Mouse (Mus musculus) hindbrain, embryonic 13.5 days (tissue): Measurements from ENCODE around the gene Irf2. TPM values are rescaled to one million over a fixed set of nuclear protein-coding genes. Genes with fewer than 3 reads are reported as not detected.

Experiments
- ATAC-seq: fragments of 200-750 bp; cut with Nextera tagmentation; 2 replicates; pipeline ENCODE4 v1.8.0; 2017; ENCODE audit warnings: moderate TSS enrichment; ENCODE audit not compliant: low FRiP score
- H3K27ac ChIP-seq: fragments of 300-500 bp; sonication (generic); 2 replicates; pipeline ENCODE4 v1.5.1; 2015; ENCODE audit warnings: inconsistent platforms, mild to moderate bottlenecking, moderate library complexity
- H3K27me3 ChIP-seq: fragments of 300-500 bp; sonication (generic); 2 replicates; pipeline ENCODE4 v1.6.1; 2015; ENCODE audit warnings: mild to moderate bottlenecking, inconsistent platforms
- H3K36me3 ChIP-seq: fragments of 300-500 bp; sonication (generic); 2 replicates; pipeline ENCODE4 v1.6.1; 2015; ENCODE audit warnings: mild to moderate bottlenecking, inconsistent platforms
- H3K4me1 ChIP-seq: fragments of 300-500 bp; sonication (generic); replicated peaks from 2 replicates; pipeline ENCODE4 v1.6.1; 2015; ENCODE audit warnings: inconsistent platforms
- H3K4me2 ChIP-seq: fragments of 300-500 bp; sonication (generic); 2 replicates; pipeline ENCODE4 v1.6.1; 2015; ENCODE audit warnings: inconsistent platforms, mild to moderate bottlenecking, moderate library complexity
- H3K4me3 ChIP-seq: fragments of 300-500 bp; sonication (generic); 2 replicates; pipeline ENCODE4 v1.5.1; 2015; ENCODE audit warnings: mild to moderate bottlenecking, inconsistent platforms
- H3K9ac ChIP-seq: fragments of 300-500 bp; sonication (generic); 2 replicates; pipeline ENCODE4 v1.6.1; 2015; ENCODE audit warnings: mild to moderate bottlenecking, inconsistent platforms
- H3K9me3 ChIP-seq: fragments of 300-500 bp; sonication (generic); 2 replicates; pipeline ENCODE4 v1.6.1; 2016; ENCODE audit warnings: inconsistent platforms
- WGBS: fragments of 180-500 bp; shearing (Covaris S2); methylation state at CpG from one replicate; pipeline ENCODE4 v1.1.7; 2015; 5-methylcytosine and 5-hydroxymethylcytosine counted together
- polyA plus RNA-seq: library from polyadenylated mRNA; unstranded; fragments of >200 nt; fragmentation: Nextera tagmentation; extraction: Ambion mirVana; gene quantifications from 2 replicates; pipeline ENCODE4 v1.2.1, GENCODE M21; 2015

Irf2 gene
- polyA plus RNA-seq, 1 experiment from 2014 or later: 9.3 TPM

DNA sequence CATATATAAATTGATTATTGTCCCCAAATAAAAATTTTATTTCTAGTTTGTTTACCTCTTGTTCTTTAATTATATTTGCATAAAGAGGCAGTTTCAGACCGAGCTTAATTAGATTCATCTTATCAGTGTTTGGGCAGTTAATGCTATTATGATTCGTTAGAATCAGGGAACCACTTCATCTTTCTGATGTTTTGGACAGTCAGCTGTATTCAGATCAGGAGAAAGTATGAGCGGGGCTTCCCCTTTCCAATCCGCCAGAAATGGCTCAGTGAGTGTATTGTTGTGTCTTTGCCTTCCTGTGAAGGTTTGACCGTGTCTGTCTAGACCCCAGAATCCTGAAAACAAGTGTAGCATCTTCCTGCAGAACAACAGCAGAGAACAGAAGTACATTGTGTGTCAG lies 97.4 kb downstream of the Irf2 start:
- no peaks in the 10 kb centered on the region for H3K4me1 ChIP-seq
- H3K27me3 ChIP-seq: no peaks in the 10 kb centered on the region
- ATAC-seq: no peak
- H3K9ac ChIP-seq: no peak overlapping the region
- H3K36me3 ChIP-seq: peaks cover 12% of the 10 kb centered on the region; the same call in 1 of the 2 replicates
- no peak overlapping the region for H3K4me3 ChIP-seq
- no peak overlapping the region for H3K27ac ChIP-seq
- H3K4me2 ChIP-seq: no peak overlapping the region
- WGBS: 80% methylated on average over 5 of the region's 5 CpGs
- no peaks in the 10 kb centered on the region for H3K9me3 ChIP-seq

DNA sequence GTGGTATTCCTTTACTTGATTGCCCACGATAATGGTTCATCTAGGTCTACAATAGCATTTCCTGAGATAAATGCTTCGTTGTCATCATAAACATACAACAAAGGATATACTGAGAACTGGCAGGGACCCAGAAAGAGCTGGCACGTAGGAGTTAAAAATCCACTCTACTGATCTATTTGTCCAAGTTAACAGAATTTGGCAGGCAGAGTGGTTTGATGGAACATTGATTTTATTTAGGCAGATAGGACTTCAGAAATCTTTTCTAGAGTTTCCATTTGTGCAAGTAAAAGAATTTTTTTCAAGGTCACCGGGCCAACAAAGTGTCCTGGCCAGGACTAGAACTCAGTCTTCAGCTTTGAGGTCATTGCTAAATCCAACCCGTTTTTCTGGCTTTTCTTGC lies 98.5 kb downstream of the Irf2 start:
- Histone ChIP-seq H3K27ac (no peak overlapping the region), H3K9me3 (no peaks in the 10 kb centered on the region), H3K36me3 (peaks cover 12% of the 10 kb centered on the region; the same call in 1 of the 2 replicates), H3K9ac (no peak overlapping the region), H3K27me3 (no peaks in the 10 kb centered on the region), H3K4me1 (no peaks in the 10 kb centered on the region), H3K4me3 (no peak overlapping the region), H3K4me2 (no peak overlapping the region)
- no peak for ATAC-seq
- WGBS: 89% methylated on average over 5 of the region's 5 CpGs

DNA sequence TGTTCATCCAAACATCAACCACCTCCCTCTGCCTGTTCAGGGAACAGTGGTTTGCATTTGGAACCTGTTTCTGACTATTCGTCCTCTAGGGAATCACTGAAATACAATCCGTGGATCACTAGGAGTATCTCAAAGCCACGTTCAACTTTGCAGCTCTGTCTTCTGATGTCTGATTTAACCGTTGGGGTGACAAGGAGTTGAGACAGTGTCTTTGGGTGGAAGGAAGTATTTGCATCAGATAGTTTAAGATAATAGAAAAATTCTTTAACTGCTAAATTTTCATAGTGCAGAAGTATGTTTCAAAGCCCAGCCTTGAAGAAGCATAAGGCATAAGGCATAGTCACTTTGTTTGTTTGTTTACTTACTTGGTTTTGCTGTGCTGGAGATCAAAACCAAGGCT lies 100.9 kb downstream of the Irf2 start:
- H3K9ac ChIP-seq: no peak overlapping the region
- 88% methylated on average over 4 of the region's 4 CpGs for WGBS

DNA sequence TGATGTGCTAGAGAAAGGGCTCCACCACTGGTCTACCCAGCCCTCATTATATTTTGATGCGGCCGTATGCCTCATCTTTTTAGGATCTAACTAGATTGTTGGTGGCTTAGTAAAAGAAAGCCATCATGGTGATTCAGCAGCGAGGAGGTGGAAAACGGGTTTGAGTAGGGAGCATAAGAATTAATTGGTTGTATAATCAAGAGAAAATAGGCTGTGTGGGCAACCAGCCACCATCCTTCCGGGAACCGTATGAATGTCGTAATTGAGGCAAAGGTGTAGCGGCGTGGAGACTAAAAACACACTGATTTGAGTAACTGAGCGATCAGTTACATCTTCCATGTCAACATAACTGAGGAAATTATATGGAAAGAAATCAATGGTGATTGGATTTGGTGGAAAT lies 101.3 kb downstream of the Irf2 start:
- Histone ChIP-seq H3K27me3 (no peaks in the 10 kb centered on the region), H3K27ac (no peak overlapping the region), H3K4me1 (no peaks in the 10 kb centered on the region), H3K4me2 (no peak overlapping the region), H3K4me3 (no peak overlapping the region), H3K9me3 (no peaks in the 10 kb centered on the region), H3K9ac (no peak overlapping the region), H3K36me3 (peaks cover 15% of the 10 kb centered on the region)
- no peak for ATAC-seq
- 88% methylated on average over 10 of the region's 10 CpGs for WGBS

More for the DNA sequence above, 100.9 kb downstream of the Irf2 start:
- H3K4me1 ChIP-seq: no peaks in the 10 kb centered on the region
- peaks cover 12% of the 10 kb centered on the region; the same call in 1 of the 2 replicates for H3K36me3 ChIP-seq
- H3K27ac ChIP-seq: no peak overlapping the region
- no peak for ATAC-seq
- H3K9me3 ChIP-seq: no peaks in the 10 kb centered on the region
- no peaks in the 10 kb centered on the region for H3K27me3 ChIP-seq
- no peak overlapping the region for H3K4me2 ChIP-seq
- H3K4me3 ChIP-seq: no peak overlapping the region

DNA sequence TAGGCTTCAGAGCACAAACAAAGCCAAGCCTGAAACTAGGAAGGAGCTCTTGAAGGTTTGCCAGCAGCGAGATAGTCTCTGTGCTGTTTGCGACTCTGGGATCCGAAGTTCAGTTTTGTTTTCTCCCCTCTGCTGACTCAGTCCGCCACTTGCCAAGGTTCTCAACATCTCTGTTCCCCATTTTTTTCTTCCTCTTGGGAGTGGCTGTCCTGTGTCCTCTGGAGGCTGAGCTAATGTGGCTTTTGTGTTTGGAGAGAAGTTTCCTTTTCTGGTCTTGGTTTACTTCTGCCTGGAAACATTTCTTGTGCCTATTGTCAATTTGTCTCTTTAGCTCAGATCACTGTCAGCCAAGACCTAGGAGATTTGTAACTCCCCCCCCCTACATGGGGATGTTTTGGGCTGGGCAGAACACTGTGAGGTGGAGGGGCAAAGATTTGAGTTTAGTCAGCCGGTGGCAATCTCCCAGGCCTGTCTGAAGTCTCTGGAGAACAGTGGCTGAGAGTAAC lies 103.2 kb downstream of the Irf2 start:
- WGBS: 71% methylated on average over 5 of the region's 5 CpGs
- no peaks in the 10 kb centered on the region for H3K27me3 ChIP-seq
- peaks cover 27% of the 10 kb centered on the region for H3K36me3 ChIP-seq
- no peaks in the 10 kb centered on the region for H3K4me1 ChIP-seq
- H3K4me3 ChIP-seq: no peak overlapping the region
- no peaks in the 10 kb centered on the region for H3K9me3 ChIP-seq
- H3K9ac ChIP-seq: no peak overlapping the region
- H3K4me2 ChIP-seq: no peak overlapping the region
- peak overlapping the region; percentile 19; the same call in 1 of the 2 replicates for H3K27ac ChIP-seq
- ATAC-seq: no peak

DNA sequence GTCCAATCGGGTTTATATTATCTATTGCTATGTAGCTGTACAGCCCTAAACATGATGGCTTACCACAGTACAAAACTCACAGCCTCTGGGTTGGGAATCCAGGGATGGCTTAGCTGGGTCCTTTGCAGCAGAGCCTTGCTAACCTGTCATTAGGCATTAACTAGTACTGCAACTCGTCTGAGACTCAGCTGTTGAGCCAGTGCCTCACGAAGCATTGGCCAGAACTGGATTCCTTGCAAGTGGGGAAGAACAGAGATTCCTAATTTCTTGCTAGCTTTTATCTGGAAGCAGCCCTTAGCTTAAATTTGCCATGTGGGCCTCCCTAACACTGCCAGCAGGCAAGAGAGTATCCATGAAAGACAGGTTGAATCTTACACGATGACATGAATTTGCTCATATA lies 104.3 kb downstream of the Irf2 start:
- Histone ChIP-seq H3K36me3 (peaks cover 25% of the 10 kb centered on the region), H3K4me3 (no peak overlapping the region), H3K27me3 (no peaks in the 10 kb centered on the region), H3K9ac (no peak overlapping the region), H3K4me1 (no peaks in the 10 kb centered on the region), H3K27ac (no peak overlapping the region), H3K4me2 (no peak overlapping the region), H3K9me3 (no peaks in the 10 kb centered on the region)
- WGBS: 89% methylated on average over 4 of the region's 4 CpGs
- no peak for ATAC-seq

DNA sequence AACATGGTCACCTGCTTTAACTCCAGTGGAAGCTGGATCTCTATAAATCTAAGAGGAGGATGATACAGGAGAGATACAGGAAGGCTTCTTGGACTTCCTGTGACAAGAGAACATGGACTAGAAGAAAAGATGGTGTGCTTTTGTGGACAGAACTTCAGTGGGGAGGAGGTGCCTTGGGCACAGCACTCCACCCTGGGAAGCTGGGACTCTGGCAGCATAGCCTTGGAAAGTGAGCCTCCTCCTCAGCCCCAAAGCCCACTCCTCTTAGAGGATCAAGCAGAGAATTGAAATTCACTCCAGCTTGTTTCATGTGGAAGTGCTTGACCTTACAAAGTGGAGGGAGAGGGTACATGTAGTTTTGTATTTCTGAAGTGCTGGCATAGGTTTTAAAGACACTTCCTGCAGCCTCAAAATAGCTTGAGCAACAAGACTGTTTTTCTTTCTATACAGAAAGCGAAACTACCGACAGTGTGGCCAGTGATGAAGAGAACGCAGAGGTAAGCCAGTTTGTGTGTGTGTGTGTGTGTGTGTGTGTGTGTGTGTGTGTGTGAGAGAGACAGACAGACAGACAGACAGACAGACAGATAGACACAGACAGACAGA lies 104.9 kb downstream of the Irf2 start:
- 90% methylated on average over 3 of the region's 3 CpGs for WGBS
- no peak overlapping the region for H3K27ac ChIP-seq

DNA sequence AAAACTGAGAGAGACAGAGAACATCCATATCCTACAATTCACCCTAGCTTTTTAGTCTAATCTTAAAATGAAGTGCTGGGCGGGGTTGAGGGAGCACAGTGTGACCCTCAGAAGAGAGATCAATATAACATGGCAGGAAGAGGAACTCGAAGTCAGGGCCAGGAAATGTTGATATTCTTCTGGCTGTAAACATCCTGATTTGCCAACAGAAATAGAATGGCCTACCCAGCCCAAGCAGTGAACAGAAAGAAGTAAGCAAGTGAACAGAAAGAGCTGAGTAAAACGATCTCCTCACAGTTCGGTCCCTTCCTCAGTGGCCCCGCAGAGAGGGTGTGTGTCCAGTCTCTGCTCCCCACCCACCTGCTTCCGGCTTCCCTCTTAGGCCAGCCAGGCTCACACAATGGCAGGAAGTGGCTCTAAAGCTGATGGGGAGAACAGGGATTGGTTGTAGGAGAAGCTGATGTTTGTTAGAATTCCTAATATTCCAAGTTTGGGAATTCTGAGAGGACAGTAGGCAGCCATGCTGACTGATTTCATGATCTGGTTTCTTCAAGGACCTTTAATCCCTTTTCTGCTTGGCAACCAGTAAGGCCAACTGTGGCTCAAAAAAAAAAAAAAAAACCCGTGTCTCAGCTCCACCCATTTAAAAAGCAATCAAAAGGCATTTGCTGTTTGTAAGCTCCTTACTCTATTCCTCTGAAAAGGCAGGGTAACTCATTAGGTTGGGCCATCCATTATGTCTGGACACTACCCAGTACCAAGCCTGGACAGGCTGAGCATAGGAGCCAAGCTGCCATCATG lies 105.6 kb downstream of the Irf2 start:
- Histone ChIP-seq H3K4me3 (no peak overlapping the region), H3K4me1 (no peaks in the 10 kb centered on the region), H3K27ac (peak overlapping the region; percentile 5; the same call in 1 of the 2 replicates), H3K9me3 (no peaks in the 10 kb centered on the region), H3K4me2 (no peak overlapping the region), H3K27me3 (no peaks in the 10 kb centered on the region), H3K9ac (no peak overlapping the region), H3K36me3 (peaks cover 16% of the 10 kb centered on the region)
- WGBS: 75% methylated on average over 7 of the region's 7 CpGs
- ATAC-seq: no peak

More for the DNA sequence above, 104.9 kb downstream of the Irf2 start:
- H3K4me3 ChIP-seq: no peak overlapping the region
- H3K27me3 ChIP-seq: no peaks in the 10 kb centered on the region
- H3K4me2 ChIP-seq: no peak overlapping the region
- peaks cover 19% of the 10 kb centered on the region for H3K36me3 ChIP-seq
- no peaks in the 10 kb centered on the region for H3K9me3 ChIP-seq
- H3K9ac ChIP-seq: no peak overlapping the region
- no peak for ATAC-seq
- no peaks in the 10 kb centered on the region for H3K4me1 ChIP-seq

DNA sequence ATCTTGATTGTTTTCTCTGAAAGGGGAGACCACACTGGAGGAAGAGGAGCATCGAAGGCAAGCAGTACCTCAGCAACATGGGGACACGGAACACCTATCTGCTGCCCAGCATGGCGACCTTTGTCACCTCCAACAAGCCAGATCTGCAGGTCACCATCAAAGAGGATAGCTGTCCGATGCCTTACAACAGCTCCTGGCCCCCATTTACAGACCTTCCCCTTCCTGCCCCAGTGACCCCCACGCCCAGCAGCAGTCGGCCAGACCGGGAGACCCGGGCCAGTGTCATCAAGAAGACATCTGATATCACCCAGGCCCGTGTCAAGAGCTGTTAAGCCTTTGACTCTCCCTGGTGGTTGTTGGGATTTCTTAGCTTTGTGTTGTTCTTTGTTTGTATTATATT lies 106.4 kb downstream of the Irf2 start:
- Histone ChIP-seq H3K4me3 (no peak overlapping the region), H3K9ac (no peak overlapping the region), H3K27ac (0 out of 2 replicates have a peak overlapping the region, but pooled peaks have one; percentile 5), H3K36me3 (peaks cover 16% of the 10 kb centered on the region), H3K27me3 (no peaks in the 10 kb centered on the region), H3K4me2 (no peak overlapping the region), H3K9me3 (no peaks in the 10 kb centered on the region), H3K4me1 (no peaks in the 10 kb centered on the region)
- 96% methylated on average over 9 of the region's 9 CpGs for WGBS
- no peak for ATAC-seq

DNA sequence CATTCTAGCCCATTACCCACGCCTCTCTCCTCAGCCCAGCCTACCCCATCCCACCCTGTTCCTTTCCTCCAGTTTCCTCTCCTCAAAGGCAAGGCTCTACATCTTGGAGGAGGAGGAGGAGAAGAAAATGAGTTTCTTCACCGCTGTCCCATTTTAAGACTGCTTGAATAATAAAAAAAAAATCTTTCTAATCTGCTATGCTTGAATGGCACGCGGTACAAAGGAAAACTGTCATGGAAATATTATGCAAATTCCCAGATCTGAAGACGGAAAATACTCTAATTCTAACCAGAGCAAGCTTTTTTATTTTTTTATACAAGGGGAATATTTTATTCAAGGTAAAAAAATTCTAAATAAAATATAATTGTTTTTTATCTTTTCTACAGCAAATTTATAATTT lies 107.4 kb downstream of the Irf2 start:
- Histone ChIP-seq H3K9me3 (no peaks in the 10 kb centered on the region), H3K4me2 (no peak overlapping the region)
- WGBS: 88% methylated on average over 5 of the region's 5 CpGs

DNA sequence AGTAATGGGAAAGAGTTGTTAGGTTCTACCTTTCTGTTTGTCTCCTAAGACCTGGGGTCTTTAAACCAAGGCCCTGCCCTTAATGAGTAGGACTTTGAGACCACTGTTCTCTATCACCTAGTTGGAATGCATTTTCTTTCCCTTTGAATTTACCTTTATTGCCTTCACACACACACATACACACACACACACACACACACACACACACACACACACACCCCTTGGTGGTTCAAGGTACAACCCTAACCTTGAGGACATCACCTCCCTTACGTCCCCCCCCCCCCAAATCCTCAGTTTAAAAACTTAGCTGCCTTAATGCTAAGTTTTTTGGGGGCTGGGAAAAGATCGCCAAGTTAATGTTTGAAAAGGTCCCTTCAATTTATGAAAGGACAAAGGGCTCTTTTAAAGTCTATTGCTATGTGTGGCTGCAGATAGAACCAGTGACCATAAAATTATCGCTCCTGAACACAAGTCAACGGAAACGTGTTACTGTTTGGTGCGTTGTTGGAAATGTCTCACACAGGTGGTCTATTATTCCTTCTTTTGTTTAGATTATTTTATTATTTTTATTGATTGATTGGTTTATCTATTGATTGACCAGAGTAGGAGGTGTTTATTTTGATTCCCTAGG lies 108.6 kb downstream of the Irf2 start:
- H3K36me3 ChIP-seq: peaks cover 16% of the 10 kb centered on the region
- H3K9me3 ChIP-seq: no peaks in the 10 kb centered on the region
- H3K4me3 ChIP-seq: no peak overlapping the region
- no peaks in the 10 kb centered on the region for H3K4me1 ChIP-seq
- WGBS: 93% methylated on average over 6 of the region's 6 CpGs
- no peak overlapping the region for H3K27ac ChIP-seq
- H3K27me3 ChIP-seq: no peaks in the 10 kb centered on the region
- no peak for ATAC-seq
- no peak overlapping the region for H3K9ac ChIP-seq
- no peak overlapping the region for H3K4me2 ChIP-seq

More for the DNA sequence above, 107.4 kb downstream of the Irf2 start:
- no peak overlapping the region for H3K4me3 ChIP-seq
- no peak overlapping the region for H3K9ac ChIP-seq
- H3K36me3 ChIP-seq: peaks cover 16% of the 10 kb centered on the region
- no peaks in the 10 kb centered on the region for H3K27me3 ChIP-seq
- ATAC-seq: no peak
- no peak overlapping the region for H3K27ac ChIP-seq
- no peaks in the 10 kb centered on the region for H3K4me1 ChIP-seq

DNA sequence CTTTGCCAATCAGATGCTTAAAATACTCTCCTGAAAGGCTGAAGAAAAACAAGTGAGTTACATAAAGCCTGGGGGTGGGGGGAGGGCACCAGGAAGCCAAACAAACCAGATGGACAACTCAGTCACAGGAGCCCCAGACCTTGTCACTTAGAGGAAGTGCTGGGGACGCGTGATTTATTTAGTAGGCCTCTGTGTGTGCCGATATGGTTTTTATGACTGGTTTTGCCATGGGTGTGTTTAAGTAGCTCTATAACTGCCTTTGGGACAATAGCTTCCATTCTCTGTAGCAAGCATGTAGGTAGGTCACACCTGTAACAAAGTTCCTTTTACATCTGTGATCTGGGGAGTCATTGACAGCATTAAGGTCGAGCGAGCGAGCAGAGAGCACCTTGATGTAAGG lies 109.4 kb downstream of the Irf2 start:
- H3K27ac ChIP-seq: no peak overlapping the region
- 88% methylated on average over 6 of the region's 6 CpGs for WGBS
- no peaks in the 10 kb centered on the region for H3K27me3 ChIP-seq
- no peak for ATAC-seq
- peaks cover 16% of the 10 kb centered on the region for H3K36me3 ChIP-seq
- no peak overlapping the region for H3K4me3 ChIP-seq
- no peak overlapping the region for H3K4me2 ChIP-seq
- H3K9me3 ChIP-seq: no peaks in the 10 kb centered on the region
- H3K9ac ChIP-seq: no peak overlapping the region
- H3K4me1 ChIP-seq: no peaks in the 10 kb centered on the region
